In the genomic region with DNA sequence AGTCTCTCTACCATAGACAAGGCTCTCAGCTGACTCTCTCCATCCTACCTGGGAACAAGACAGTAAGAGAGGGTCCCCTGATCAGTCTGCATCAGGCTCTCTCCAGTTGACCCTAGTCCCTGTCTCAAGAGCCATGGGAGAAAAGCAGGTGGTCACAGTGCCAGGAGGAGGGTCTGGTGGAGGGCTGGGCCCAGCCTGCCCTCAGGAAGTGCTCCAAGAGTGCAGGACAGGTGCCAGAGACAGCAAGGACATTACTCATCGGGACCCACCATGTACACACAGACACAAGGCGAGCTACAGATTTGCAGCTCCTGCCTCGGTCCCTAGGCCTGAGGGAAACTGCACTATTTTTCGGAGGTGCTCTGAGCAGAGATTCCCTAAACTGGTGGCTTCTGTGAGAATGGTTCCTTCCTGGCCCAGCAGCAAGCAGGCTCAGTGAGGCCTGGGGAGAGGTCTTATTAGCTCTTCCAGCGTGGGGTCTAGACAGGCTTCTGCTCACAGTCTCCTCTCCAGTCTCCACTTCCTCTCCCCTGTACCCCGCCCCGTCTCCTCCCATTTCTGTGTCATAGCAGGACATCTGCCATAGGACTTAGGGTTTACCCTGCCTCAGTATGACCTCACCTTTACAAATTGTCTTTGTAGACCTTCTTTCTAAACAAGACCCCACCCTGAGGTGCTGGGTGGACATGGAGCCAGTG, we compare ENCODE assay signal across 9 mouse cellular contexts. TPM values are rescaled to one million over a fixed set of nuclear protein-coding genes. Genes with fewer than 3 reads are reported as not detected.
DNase-seq lines count a peak whose midpoint lies in the region; ATAC-seq lines count a peak whose summit lies in the region.
"Had no signal": no experiment of that assay in that cellular context is flagged by ENCODE, and none has a peak within 500 bp of the region (broad histone marks: within the 10 kb centered on the region; RNA-seq: fewer than 3 reads in every experiment).

No protein-coding gene starts in this region.

- DNase-seq in brain, adult 2 months (ENCODE audit: low read depth, low spot score), result peak; percentile 42
- DNase-seq in hindbrain, embryonic 14.5 days (ENCODE audit: low spot score), result no peak
- DNase-seq in adipocyte (ENCODE audit: low spot score), result no peak
- no peak for DNase-seq in B cell, adult 2 months
- DNase-seq: cerebellum, adult 9-10 months had no signal

- H3K9me3 ChIP-seq in hindbrain, embryonic 12.5 days (replicated peaks), result no peaks in the 10 kb centered on the region
- H3K9me3 ChIP-seq in hindbrain, embryonic 16.5 days (ENCODE audit: control insufficient read depth, low read length), result no peaks in the 10 kb centered on the region
- H3K9me3 ChIP-seq in hindbrain, embryonic 14.5 days (ENCODE audit: control insufficient read depth, low read length), result no peaks in the 10 kb centered on the region

- H3K27ac ChIP-seq in hindbrain, embryonic 12.5 days, result 0 out of 2 replicates have a peak overlapping the region, but pooled peaks have one; percentile 8
- no peak overlapping the region; the same call in 1 of the 2 replicates for H3K27ac ChIP-seq in hindbrain, embryonic 16.5 days (ENCODE audit: low read depth, low read length)
- no peak overlapping the region for H3K27ac ChIP-seq in hindbrain, embryonic 14.5 days

- peaks cover 17% of the 10 kb centered on the region for H3K27me3 ChIP-seq in hindbrain, embryonic 12.5 days
- no peaks in the 10 kb centered on the region for H3K27me3 ChIP-seq in hindbrain, embryonic 16.5 days (replicated peaks; ENCODE audit: control insufficient read depth, insufficient read depth, low read length)
- no peaks in the 10 kb centered on the region for H3K27me3 ChIP-seq in hindbrain, embryonic 14.5 days (ENCODE audit: control insufficient read depth, insufficient read depth, low read length)

- peaks cover 46% of the 10 kb centered on the region for H3K4me1 ChIP-seq in hindbrain, embryonic 12.5 days
- H3K4me1 ChIP-seq in hindbrain, embryonic 16.5 days (ENCODE audit: control insufficient read depth, insufficient read depth, low read depth, low read length), result peaks cover 33% of the 10 kb centered on the region
- peaks cover 27% of the 10 kb centered on the region for H3K4me1 ChIP-seq in hindbrain, embryonic 14.5 days (replicated peaks; ENCODE audit: control insufficient read depth, insufficient read depth, low read length)

- H3K4me3 ChIP-seq in hindbrain, embryonic 12.5 days, result no peak overlapping the region
- no peak overlapping the region for H3K4me3 ChIP-seq in hindbrain, embryonic 16.5 days (ENCODE audit: low read length)
- H3K4me3 ChIP-seq in hindbrain, embryonic 14.5 days (replicated peaks; ENCODE audit: low read length), result no peak overlapping the region

- WGBS in hindbrain, embryonic 12.5 days, result 79% methylated on average over 7 of the region's 7 CpGs
- WGBS in hindbrain, embryonic 16.5 days, result 72% methylated on average over 7 of the region's 7 CpGs
- 68% methylated on average over 7 of the region's 7 CpGs for WGBS in hindbrain, embryonic 14.5 days

- H3K4me2 ChIP-seq in hindbrain, embryonic 12.5 days (replicated peaks), result no peak overlapping the region
- no peak overlapping the region for H3K4me2 ChIP-seq in hindbrain, embryonic 16.5 days (ENCODE audit: low read length)
- H3K4me2 ChIP-seq in hindbrain, embryonic 14.5 days (replicated peaks), result no peak overlapping the region

- no peak for ATAC-seq in hindbrain, embryonic 12.5 days (ENCODE audit: low FRiP score)
- ATAC-seq in hindbrain, embryonic 16.5 days, result no peak
- no peak for ATAC-seq in hindbrain, embryonic 14.5 days (ENCODE audit: low FRiP score)
- peak; percentile 40 for ATAC-seq in megakaryocyte, adult 5-6 weeks (ENCODE audit: poor library complexity, severe bottlenecking)
- no peak for ATAC-seq in CD4-positive, CD25-positive, alpha-beta regulatory T cell, adult 4 months

- no peak overlapping the region for H3K9ac ChIP-seq in hindbrain, embryonic 12.5 days
- H3K9ac ChIP-seq in hindbrain, embryonic 16.5 days (ENCODE audit: low read depth, low read length), result no peak overlapping the region
- H3K9ac ChIP-seq in hindbrain, embryonic 14.5 days, result 0 out of 2 replicates have a peak overlapping the region, but pooled peaks have one; percentile 20

- no peaks in the 10 kb centered on the region for H3K36me3 ChIP-seq in hindbrain, embryonic 12.5 days
- no peaks in the 10 kb centered on the region for H3K36me3 ChIP-seq in hindbrain, embryonic 16.5 days (ENCODE audit: control insufficient read depth, insufficient read depth, low read length)
- H3K36me3 ChIP-seq in hindbrain, embryonic 14.5 days (replicated peaks; ENCODE audit: control insufficient read depth, insufficient read depth), result no peaks in the 10 kb centered on the region

RNA-seq across cellular contexts. Expression of gene Aatk, which starts 4.7 kb away (rescaled TPM):
- polyA plus RNA-seq in hindbrain, embryonic 12.5 days (2016; fragmentation: Nextera tagmentation; extraction: Ambion mirVana), result 12.6 and 13.5 TPM in 2 replicates
- polyA plus RNA-seq in hindbrain, embryonic 16.5 days (2015; fragmentation: Nextera tagmentation; extraction: Ambion mirVana), result 35.6 and 46.6 TPM in 2 replicates
- 45.3 and 49.1 TPM in 2 replicates for polyA plus RNA-seq in hindbrain, embryonic 14.5 days (2014; fragmentation: Nextera tagmentation; extraction: Ambion mirVana)
- 3.4 and 5.7 TPM in 2 replicates for total RNA-seq in megakaryocyte, adult 5-6 weeks (2015)
- 4.4 and 5.2 TPM in 2 replicates for total RNA-seq in megakaryocyte, adult 5-6 weeks (2017)
- not detected for polyA plus RNA-seq in CD4-positive, CD25-positive, alpha-beta regulatory T cell, adult 4 months (2017; shearing (Covaris generic))

RNA-seq across cellular contexts. Expression of gene Cep131, which starts 44.3 kb away (rescaled TPM):
- polyA plus RNA-seq in hindbrain, embryonic 12.5 days (2016; fragmentation: Nextera tagmentation; extraction: Ambion mirVana), result 39.5 and 47.3 TPM in 2 replicates
- polyA plus RNA-seq in hindbrain, embryonic 16.5 days (2015; fragmentation: Nextera tagmentation; extraction: Ambion mirVana), result 24.2 and 27.3 TPM in 2 replicates
- 27.8 and 28.1 TPM in 2 replicates for polyA plus RNA-seq in hindbrain, embryonic 14.5 days (2014; fragmentation: Nextera tagmentation; extraction: Ambion mirVana)
- total RNA-seq in megakaryocyte, adult 5-6 weeks (2015), result 5.2 and 5.8 TPM in 2 replicates
- total RNA-seq in megakaryocyte, adult 5-6 weeks (2017), result 9.3 and 16.3 TPM in 2 replicates
- under 1 TPM in 1 of 2 experiments, not detected in 1; 0.47 TPM for polyA plus RNA-seq in CD4-positive, CD25-positive, alpha-beta regulatory T cell, adult 4 months (2017; shearing (Covaris generic))

RNA-seq across cellular contexts. Expression of gene Tepsin, which starts 56.2 kb away (rescaled TPM):
- 17.3 and 22.0 TPM in 2 replicates for polyA plus RNA-seq in hindbrain, embryonic 12.5 days (2016; fragmentation: Nextera tagmentation; extraction: Ambion mirVana)
- 20.5 and 22.9 TPM in 2 replicates for polyA plus RNA-seq in hindbrain, embryonic 16.5 days (2015; fragmentation: Nextera tagmentation; extraction: Ambion mirVana)
- polyA plus RNA-seq in hindbrain, embryonic 14.5 days (2014; fragmentation: Nextera tagmentation; extraction: Ambion mirVana), result 17.7 and 20.1 TPM in 2 replicates
- 13.4 and 14.3 TPM in 2 replicates for total RNA-seq in megakaryocyte, adult 5-6 weeks (2015)
- total RNA-seq in megakaryocyte, adult 5-6 weeks (2017), result 14.8 and 18.8 TPM in 2 replicates
- 10 to 100 TPM in 1 of 2 experiments, 1 to 10 TPM in 1; 9.2 to 12.1 TPM for polyA plus RNA-seq in CD4-positive, CD25-positive, alpha-beta regulatory T cell, adult 4 months (2017; shearing (Covaris generic))

RNA-seq across cellular contexts. Expression of gene Ndufaf8, which starts 56.4 kb away (rescaled TPM):
- 45.8 and 52.7 TPM in 2 replicates for polyA plus RNA-seq in hindbrain, embryonic 12.5 days (2016; fragmentation: Nextera tagmentation; extraction: Ambion mirVana)
- polyA plus RNA-seq in hindbrain, embryonic 16.5 days (2015; fragmentation: Nextera tagmentation; extraction: Ambion mirVana), result 47.1 and 62.7 TPM in 2 replicates
- polyA plus RNA-seq in hindbrain, embryonic 14.5 days (2014; fragmentation: Nextera tagmentation; extraction: Ambion mirVana), result 47.5 and 62.8 TPM in 2 replicates
- total RNA-seq in megakaryocyte, adult 5-6 weeks (2015), result 9.6 and 21.6 TPM in 2 replicates
- 11.7 and 16.2 TPM in 2 replicates for total RNA-seq in megakaryocyte, adult 5-6 weeks (2017)
- polyA plus RNA-seq in CD4-positive, CD25-positive, alpha-beta regulatory T cell, adult 4 months (2017; shearing (Covaris generic)), result 10 to 100 TPM; 77.9 to 85.0 TPM

Comparison
In these comparisons a context has a peak if more than half of its experiments do, and no peak if none do; other contexts are left out.
1. RNA of gene Aatk, which starts 4.7 kb away (polyA plus RNA-seq): 45.3 to 49.1 TPM in hindbrain, embryonic 14.5 days, 35.6 to 46.6 TPM in hindbrain, embryonic 16.5 days and 12.6 to 13.5 TPM in hindbrain, embryonic 12.5 days; not detected in CD4-positive, CD25-positive, alpha-beta regulatory T cell, adult 4 months; every median in the first group is over 10 times any median in the second.
2. RNA of gene Cep131, which starts 44.3 kb away (polyA plus RNA-seq): 39.5 to 47.3 TPM in hindbrain, embryonic 12.5 days, 27.8 to 28.1 TPM in hindbrain, embryonic 14.5 days and 24.2 to 27.3 TPM in hindbrain, embryonic 16.5 days; 0.47 TPM in CD4-positive, CD25-positive, alpha-beta regulatory T cell, adult 4 months; every median in the first group is over 10 times any median in the second.